Mouse (Mus musculus): Measurements from ENCODE around the gene Nrn1.
A peak's percentile ranks its signal among the peaks of the same experiment; 100 is the strongest.

Nrn1 gene

GRCm38 (mm10) chr13:36724533-36725470, 10.1 kb downstream of the Nrn1 start:
- no peak for DNase-seq (ENCODE audit: low spot score)

GRCm38 (mm10) chr13:36723726-36724300, 11.1 kb downstream of the Nrn1 start:
- DNase-seq (ENCODE audit: low spot score): no peak

GRCm38 (mm10) chr13:36722309-36722708, 12.6 kb downstream of the Nrn1 start:
- DNase-seq (ENCODE audit: low spot score): no peak

GRCm38 (mm10) chr13:36720297-36721017, 14.5 kb downstream of the Nrn1 start:
- no peak for DNase-seq (ENCODE audit: low spot score)

GRCm38 (mm10) chr13:36717376-36717775, 17.6 kb downstream of the Nrn1 start:
- no peak for DNase-seq (ENCODE audit: low spot score)

- DNase-seq (ENCODE audit: low spot score): no peak
Observed at GRCm38 (mm10) chr13:36716708-36717107, 18.2 kb downstream of the Nrn1 start.

GRCm38 (mm10) chr13:36714101-36714500, 20.8 kb downstream of the Nrn1 start:
- DNase-seq (ENCODE audit: low spot score): no peak

DNA sequence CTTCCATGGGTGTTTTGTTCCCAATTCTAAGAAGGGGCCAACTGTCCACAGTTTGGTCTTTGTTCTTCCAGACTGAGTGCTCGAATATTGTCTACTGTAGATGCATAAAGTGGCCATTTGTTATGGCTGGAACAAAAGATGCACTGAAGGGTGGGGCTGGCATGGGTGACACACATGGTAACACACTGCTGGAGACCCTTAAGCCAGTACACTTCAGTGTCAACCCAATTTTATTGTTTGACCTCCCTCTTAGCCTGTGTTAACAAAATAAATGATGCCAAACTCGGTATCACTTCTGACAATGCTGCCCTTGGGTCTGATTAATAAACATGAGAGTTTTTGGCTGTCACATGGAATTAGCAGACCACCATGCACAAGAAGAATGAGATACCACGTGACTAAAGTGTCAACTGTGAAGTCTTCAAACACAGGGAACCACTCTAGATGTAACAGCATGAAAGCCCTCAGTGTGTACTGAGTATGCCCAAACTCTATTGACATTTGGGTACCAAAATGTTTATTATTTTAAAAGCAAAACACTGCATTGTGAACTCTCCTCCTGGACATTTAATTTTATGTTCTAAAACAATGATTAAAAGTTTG, 27.7 kb downstream of the Nrn1 start:
- no peak for DNase-seq (ENCODE audit: low spot score)

GRCm38 (mm10) chr13:36696351-36696771, 38.6 kb downstream of the Nrn1 start:
- peak; percentile 36 for DNase-seq (ENCODE audit: low spot score)

DNA sequence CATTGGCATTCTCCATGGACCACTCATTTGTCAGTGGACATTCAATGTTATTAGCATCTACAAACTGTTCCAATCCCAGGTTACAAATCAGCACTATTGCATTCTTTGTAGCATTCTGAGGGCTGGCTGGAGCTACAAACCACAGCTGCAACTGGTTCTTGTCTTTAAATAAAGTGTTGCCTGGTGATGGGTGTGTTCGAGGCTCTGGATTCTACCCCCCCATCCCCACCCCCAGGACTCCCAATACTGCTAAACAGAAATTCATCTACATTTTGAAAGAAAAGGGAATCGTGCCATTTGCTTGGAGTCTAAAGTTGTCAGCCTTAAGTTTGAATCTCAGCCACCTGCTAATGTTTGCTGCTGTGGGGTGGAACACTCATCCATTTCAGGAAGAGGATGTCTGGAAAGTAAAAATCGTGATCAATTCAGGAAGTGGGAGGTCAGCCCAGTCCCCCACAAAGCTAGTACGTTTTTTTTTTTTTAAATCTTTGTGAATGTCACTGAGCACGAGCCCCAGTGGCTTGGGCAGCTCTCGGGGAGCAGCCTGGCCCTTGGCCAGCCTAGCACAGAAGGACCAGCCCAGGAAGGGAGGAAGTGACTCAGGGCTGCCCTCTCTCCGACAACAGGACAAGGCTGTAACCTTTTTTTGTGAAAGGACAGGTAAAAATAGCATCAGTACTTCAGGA, 39.3 kb downstream of the Nrn1 start:
- DNase-seq (ENCODE audit: low spot score): no peak

DNA sequence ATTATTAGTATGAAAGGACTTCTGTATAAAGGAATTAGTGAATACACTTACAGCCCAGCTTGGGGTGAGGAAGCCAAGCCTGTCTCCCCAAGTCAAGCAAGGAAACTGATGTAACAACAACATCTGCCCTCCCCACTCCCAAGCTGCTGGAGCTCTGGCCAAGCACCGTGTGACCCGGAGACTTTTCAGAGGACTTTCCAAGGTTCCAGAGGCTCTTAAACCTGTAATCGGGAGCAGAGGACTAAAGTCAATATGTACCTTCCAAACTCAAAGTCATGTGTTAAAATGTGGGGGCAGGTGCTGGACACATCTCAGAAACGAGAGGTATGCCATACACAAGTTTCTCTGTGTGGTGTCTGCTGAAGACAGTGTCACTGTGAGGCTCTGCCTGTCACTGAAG, 51.4 kb downstream of the Nrn1 start:
- no peak for DNase-seq (ENCODE audit: low spot score)

- no peak for DNase-seq (ENCODE audit: low spot score)
Observed at GRCm38 (mm10) chr13:36680690-36681355, 54.1 kb downstream of the Nrn1 start.

- DNase-seq (ENCODE audit: low spot score): no peak
Observed at GRCm38 (mm10) chr13:36679345-36679744, 55.6 kb downstream of the Nrn1 start.
